Mouse (Mus musculus) ovary, postnatal 36 days (tissue): ENCODE data around the gene Rexo4.

Experiments used
- DNase-seq: peaks from one replicate; pipeline ENCODE4 v3.0.0; 2022; ENCODE audit warnings: low spot score, mixed read lengths

Gene Rexo4

DNA sequence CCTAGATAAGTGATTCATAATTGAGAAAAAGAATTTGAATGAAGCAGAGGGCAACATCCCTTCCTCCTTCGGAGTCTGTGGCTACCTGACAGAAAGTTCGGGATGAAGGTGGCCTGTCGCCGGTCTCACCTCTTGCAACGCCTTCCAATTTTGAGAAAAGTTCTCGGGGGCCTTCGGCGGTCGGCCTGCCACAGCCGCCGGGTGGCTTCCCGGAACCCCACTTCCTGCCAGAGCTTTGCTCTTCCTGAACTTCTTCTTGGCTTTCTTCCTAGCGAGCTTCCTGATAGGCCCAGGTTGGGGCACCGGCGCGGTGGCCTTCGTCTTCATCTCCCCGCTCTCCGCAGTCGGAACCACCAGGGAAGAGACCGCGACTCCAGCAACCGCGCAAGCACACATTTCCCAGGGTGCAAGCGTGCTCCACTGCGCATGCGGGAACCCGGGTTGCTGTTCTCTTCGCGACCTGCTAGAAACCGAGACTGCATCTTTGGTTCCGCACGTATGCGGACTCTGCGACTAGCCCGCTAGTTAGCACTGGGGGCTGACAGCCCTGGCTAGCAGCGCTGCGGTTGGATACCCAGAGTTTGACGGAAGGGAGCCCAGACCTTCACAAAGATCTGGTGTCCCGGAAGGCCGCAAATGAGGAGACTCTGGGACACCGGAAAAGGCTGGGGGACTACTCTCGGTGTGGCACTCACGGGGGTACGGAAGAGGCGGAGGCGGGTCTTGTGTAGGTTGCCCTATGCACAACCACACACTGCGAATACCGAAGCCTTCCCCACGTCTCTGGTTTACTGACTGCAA is at the start of gene Rexo4:
Gene Rexo4, minus strand, starts transcription at position 464 of the 801 bp plus-strand sequence.
- peak; percentile 91 for DNase-seq

GRCm38 (mm10) chr2:27009714-27010244 is 45.6 kb upstream of the Rexo4 start, which contains the start of gene Cacfd1:
Cacfd1 (plus strand) TSS chr2:27009926.
- DNase-seq, result peak; percentile 87

GRCm38 (mm10) chr2:27007701-27008100 is 43.5 kb upstream of the Rexo4 start:
- no peak for DNase-seq

GRCm38 (mm10) chr2:27006255-27006654 is 42.1 kb upstream of the Rexo4 start:
- no peak for DNase-seq

GRCm38 (mm10) chr2:26997993-26998392 is 33.8 kb upstream of the Rexo4 start:
- no peak for DNase-seq

GRCm38 (mm10) chr2:26997498-26997897 is 33.3 kb upstream of the Rexo4 start:
- no peak for DNase-seq

DNA sequence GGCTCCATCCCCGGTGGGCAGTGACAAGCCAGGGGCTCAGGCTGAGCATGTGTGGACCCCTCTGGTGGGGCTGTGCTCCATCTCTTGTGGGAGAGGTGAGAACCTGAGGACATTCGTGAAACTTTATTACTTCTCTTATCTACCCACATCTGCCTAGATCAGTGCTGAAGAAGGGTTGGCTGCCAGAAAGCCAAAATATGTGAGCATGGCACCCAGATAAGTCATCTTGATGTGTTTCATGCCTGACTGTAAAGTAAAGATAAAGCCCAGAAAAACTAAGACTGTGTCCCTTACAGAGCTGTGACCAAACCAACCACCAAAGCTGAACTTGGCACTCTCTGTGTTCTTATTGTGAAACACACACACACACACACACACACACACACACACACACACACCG is 29.8 kb upstream of the Rexo4 start:
- no peak for DNase-seq

GRCm38 (mm10) chr2:26984640-26985039 is 20.5 kb upstream of the Rexo4 start:
- no peak for DNase-seq

- DNase-seq, result no peak
Observed at GRCm38 (mm10) chr2:26984179-26984578, 20.0 kb upstream of the Rexo4 start.

DNA sequence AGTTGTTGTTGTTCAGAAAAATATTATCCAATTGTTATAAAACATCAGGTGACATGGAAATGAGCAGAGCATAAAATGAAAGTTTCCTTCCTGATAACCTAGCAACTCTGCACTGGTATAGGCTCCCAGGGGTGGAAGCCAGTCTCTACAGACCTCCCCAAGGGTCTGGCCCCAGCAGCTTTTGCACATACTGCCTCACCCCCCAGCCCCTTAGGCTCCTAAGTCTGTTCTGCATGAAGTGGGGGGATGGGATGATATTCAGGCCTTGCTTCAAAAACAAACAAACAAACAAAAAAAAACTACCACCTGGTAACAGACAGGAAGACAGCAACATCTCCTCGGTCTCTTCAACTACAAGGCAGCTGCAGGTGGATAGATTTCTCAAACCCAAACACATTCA is 16.2 kb upstream of the Rexo4 start:
- DNase-seq, result no peak

DNA sequence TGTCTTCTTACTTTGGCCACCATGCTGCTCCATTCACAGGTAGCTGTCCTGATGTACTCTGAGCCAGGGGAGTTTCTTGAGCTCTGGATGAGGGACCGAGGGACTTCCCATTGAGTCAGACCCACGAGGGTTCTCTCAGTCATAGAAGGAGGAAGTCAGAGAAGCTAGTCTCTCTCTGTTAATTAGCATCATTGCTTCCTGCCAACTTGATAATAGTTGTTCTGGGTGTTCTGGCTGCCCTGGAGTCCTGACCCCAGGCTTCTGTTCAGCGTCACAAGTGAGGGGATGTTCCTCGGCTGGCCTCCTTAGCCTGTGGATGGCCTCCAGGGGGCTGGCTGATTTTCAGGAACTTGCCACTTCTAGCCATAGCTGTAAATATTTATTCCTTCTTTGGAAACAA is 9.8 kb upstream of the Rexo4 start:
- DNase-seq, result no peak

DNA sequence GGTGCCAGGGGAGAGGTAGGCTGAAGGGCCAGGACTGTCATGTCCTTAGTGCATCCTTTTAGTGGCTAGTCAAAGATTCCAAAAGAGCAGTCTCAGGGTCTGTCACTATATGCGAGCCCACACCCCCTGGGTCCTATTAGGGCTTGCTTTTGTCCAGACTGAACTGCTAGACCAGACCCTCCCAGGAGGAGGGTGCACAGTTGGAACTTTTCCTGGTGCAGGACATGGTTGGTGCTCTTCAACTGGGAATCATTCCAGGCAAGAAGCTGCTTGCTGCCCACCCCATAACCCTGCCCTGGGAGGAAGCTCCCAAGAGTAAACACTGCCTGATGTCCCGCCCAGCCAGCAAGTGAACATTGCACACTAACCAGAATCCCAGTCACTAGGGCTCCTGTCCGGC is 8.9 kb upstream of the Rexo4 start, which contains the start of gene Adamts13:
Gene Adamts13, plus strand, starts transcription at position 301 of the 400 bp plus-strand sequence.
- no peak for DNase-seq

DNA sequence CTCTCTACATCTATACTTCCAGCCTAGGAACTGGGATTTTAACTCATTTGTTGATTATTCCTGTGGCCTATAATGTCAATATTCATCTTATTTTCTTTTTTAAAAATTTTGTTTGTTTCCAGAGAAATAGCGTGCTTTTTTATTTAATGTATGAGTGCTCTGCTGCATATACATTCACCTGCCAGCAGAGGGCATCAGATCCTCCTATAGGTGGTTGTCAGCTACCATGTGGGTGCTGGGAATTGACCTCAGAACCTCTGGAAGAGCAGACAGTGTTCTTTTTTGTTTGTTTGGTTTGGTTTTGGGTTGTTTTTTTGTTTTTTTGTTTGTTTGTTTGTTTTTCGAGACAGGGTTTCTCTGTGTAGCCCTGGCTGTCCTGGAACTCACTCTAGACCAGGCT is 3.1 kb upstream of the Rexo4 start:
- no peak for DNase-seq

- DNase-seq, result no peak
Observed at GRCm38 (mm10) chr2:26964724-26965370, 661 bp upstream of the Rexo4 start.

DNA sequence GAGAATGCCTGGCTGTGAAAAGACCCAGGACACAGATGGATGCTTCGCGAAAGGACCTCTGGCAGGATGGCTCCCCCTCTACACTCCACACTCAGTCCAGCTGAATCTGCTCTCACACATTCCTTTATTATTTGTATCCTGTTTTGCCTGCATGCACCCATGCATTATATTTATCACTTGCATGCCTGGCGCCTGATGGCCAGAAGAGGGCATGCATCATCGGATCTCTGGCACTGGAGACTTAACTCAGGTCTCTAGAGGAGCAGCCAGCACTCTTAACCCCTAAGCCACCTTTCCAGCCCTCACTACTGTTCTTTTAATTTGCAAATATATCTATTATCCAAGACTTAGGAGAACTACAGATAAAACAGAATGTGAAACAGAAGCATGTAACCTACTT is 3.4 kb downstream of the Rexo4 start:
- DNase-seq, result no peak

DNA sequence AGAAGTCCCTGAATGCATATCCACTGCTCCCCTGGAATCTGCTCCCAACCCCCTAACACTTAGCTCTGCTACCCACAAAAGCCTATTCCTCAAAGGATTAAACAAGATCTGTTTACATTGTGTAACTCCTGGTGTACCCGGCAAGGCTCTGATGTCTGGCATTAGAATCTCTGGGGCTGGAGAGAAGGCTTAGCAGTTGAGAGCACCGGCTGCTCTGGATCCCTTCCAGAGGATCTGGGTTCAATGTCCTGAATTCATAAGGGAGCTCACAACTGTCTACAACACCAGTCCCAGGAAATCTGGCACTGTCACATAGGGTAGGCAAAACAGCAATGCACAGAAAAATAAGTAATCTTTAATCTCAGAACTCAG is 6.7 kb downstream of the Rexo4 start:
- DNase-seq, result no peak

DNA sequence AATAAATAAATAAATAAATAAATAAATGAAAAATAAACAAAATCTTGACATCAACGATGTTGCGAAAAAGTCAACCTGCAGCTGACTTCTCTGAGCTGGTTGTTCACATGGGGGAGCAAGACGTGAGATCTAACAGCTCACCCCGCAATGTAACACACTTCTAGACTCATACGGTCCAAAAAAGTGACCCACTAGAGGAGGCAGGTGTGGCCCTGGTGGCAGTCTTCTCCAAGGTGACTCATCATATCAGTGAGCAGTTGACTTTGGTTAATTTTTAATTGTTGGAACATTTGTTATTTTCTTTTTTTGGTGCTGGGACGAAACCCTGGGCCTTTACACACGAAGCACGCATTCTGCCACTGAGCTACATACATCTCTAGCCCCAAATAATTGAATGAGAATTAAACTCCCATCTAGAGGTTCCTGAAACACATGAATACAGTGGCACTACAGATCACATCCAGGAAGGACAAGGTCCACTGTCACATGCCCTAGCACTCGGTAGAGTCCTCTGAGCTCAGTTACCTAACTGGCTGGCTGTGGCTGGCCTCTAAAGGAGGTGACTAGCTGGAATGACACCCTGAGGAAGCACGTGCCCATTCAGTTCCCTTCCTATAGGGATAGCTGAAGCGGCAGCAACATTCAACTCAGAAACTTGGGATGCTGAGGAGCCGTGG is 7.2 kb downstream of the Rexo4 start:
- no peak for DNase-seq

DNA sequence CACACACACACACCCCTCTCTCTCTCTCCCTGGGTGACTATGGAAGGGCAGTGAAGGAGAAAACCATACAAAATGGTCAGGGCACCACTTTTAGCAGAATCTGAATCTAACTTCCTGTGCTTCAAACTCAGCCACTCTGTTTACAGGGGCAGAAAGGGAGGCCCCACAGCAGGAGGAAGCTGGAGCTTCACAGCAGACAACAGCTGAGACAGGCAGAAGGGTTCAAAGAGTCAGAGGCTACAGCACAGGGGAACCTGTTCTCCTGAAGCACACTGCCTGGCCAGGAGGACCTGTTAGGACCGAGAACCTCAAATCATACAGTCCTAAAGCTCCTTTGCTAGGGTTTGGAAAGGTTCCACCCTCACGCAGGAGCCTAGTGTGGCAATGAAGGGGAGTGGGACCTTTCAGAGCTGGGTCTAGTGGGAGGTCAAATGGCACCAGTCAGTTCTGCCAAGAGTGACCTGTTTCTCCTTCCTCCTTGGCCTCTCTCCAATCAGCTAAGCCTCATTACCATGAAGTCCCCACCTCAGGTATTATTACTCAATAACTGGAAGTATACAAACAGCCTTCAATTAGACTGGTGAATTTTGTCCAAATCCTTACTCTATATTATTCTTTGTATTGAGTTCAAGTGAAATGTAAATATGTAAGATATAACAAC is 9.3 kb downstream of the Rexo4 start:
- no peak for DNase-seq

DNA sequence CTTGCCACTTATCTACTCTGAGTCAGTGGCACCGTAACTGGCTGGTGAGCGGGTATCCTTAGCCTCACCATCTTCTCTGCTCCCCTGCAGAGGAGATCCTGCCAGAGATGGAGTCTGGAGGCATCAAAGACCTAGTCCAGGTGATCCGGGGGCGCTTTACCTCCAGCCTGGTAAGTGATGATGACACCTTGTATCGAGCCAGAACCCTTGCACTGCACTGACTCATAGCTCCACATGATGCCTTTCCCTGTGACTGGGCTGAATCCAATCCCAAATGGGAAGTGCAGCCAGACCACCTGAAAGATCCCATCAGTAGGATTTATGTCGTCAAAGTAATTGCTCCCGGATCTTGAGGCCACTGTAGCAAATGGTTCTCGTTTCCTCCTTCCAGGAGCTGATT is 11.3 kb downstream of the Rexo4 start:
- DNase-seq, result no peak

- DNase-seq, result no peak
Observed at GRCm38 (mm10) chr2:26952193-26952592, 12.0 kb downstream of the Rexo4 start.

DNA sequence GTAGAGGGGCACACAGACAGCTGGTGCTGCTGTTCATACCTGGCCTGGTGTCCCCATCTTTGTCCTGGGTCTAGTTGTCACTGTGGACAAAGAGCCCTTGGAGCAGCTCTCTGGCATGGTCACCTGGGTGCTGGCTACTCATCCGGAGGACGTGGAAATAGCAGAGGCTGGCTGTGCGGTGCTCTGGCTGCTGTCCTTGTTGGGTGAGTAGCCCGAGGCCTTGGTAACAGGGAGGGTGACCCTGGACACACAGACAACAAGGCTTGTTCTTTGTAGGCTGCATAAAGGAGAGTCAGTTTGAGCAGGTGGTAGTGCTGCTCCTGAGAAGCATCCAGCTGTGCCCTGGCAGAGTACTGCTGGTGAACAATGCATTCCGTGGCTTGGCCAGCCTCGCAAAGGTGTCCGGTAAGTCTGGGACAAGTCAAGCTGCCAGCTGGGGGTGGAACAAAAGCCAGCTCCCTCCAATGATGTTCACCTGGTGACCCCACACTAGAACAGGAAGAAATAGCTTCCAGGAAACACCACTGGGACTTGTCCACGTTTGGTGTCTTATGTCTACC is 12.8 kb downstream of the Rexo4 start:
- DNase-seq, result no peak

DNA sequence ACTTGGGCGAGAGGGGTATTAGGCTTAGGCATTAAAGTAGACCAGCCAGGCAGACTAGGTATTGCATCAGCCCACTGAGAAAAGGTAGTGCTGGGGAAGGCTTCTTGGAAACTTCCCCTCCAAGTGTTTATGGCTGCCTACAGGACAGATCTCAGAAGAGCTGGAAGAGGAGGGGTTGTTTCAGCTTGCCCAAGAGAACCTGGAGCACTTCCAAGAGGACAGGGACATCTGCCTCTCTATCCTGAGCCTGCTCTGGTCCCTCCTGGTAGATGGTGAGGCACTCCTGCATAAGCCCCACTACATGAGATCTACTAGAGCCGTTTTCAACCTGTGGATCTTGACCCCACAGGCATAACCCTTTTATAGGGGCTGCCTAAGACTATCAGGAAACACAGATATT is 13.8 kb downstream of the Rexo4 start:
- DNase-seq, result no peak
